Mouse (Mus musculus) MEL (cell line): ENCODE measurements around the gene BC003965. TPM values are rescaled to one million over a fixed set of nuclear protein-coding genes. Genes with fewer than 3 reads are reported as not detected.

Source experiments
- DNase-seq: peaks from one replicate; pipeline ENCODE4 v3.0.0; 2011; ENCODE audit warnings: low read depth, low spot score
- H3K27ac ChIP-seq: 2 replicates; pipeline ENCODE4 v1.5.1; 2012; ENCODE audit warnings: low read depth, mild to moderate bottlenecking, control low read depth, low read length, moderate library complexity; ENCODE audit not compliant: control insufficient read depth
- H3K27me3 ChIP-seq, 2 experiments: fragments of 150-350 bp in 1 of 2; sonication (generic) in 1 of 2; 2 replicates each; pipeline ENCODE4 v1.6.1; 2012; ENCODE audit warnings: low read length in 2 of 2, mild to moderate bottlenecking in 2 of 2, improper control_type of control experiment in 1 of 2, moderate library complexity in 1 of 2; ENCODE audit not compliant: insufficient read depth in 2 of 2, control insufficient read depth in 1 of 2
- H3K36me3 ChIP-seq, 2 experiments: 2 replicates each; pipeline ENCODE4 v1.6.1; 2012 to 2014; ENCODE audit warnings: low read length in 2 of 2, improper control_type of control experiment in 1 of 2, inconsistent platforms in 1 of 2, mild to moderate bottlenecking in 1 of 2; ENCODE audit not compliant: insufficient read depth in 2 of 2, control insufficient read depth in 1 of 2
- H3K4me1 ChIP-seq, 2 experiments: fragments of 150-350 bp in 1 of 2; sonication (generic) in 1 of 2; 2 replicates each; pipeline ENCODE4 v1.6.1; 2012; ENCODE audit warnings: low read length in 2 of 2, improper control_type of control experiment in 1 of 2, mild to moderate bottlenecking in 1 of 2; ENCODE audit not compliant: insufficient read depth in 2 of 2, control insufficient read depth in 1 of 2
- H3K4me3 ChIP-seq, 2 experiments: fragments of 150-350 bp in 1 of 2; sonication (generic) in 1 of 2; 2 replicates each; pipeline ENCODE4 v1.5.1; 2012; ENCODE audit warnings: low read depth in 2 of 2, low read length in 2 of 2, mild to moderate bottlenecking in 2 of 2, moderate library complexity in 2 of 2, control low read depth in 1 of 2, improper control_type of control experiment in 1 of 2; ENCODE audit not compliant: control insufficient read depth in 1 of 2, insufficient read depth in 1 of 2
- H3K79me2 ChIP-seq: 2 replicates; pipeline ENCODE4 v1.6.1; 2012; ENCODE audit warnings: mild to moderate bottlenecking, low read length, moderate library complexity; ENCODE audit not compliant: control insufficient read depth, poor library complexity, insufficient read depth
- H3K9ac ChIP-seq: 2 replicates; pipeline ENCODE4 v1.6.1; 2012; ENCODE audit warnings: low read depth, mild to moderate bottlenecking, control low read depth, low read length, moderate library complexity; ENCODE audit not compliant: control insufficient read depth, poor library complexity, severe bottlenecking
- H3K9me3 ChIP-seq: fragments of 150-350 bp; sonication (generic); replicated peaks from 2 replicates; pipeline ENCODE4 v1.6.1; 2012; ENCODE audit warnings: mild to moderate bottlenecking, low read length, improper control_type of control experiment, moderate library complexity; ENCODE audit not compliant: insufficient read depth
- CHD1 ChIP-seq: IDR thresholded peaks from 2 replicates; pipeline ENCODE4 v1.6.1; 2012; ENCODE audit warnings: low read depth, mild to moderate bottlenecking, inconsistent platforms, low read length, improper control_type of control experiment
- E2F4 ChIP-seq: IDR thresholded peaks from 2 replicates; pipeline ENCODE4 v1.6.1; 2011; ENCODE audit warnings: low read depth, low read length, improper control_type of control experiment, borderline replicate concordance
- EP300 ChIP-seq, 2 experiments: IDR thresholded peaks; 2 replicates each; pipeline ENCODE4 v1.6.1; 2011; ENCODE audit warnings: improper control_type of control experiment in 2 of 2, low read length in 2 of 2, low read depth in 1 of 2, mild to moderate bottlenecking in 1 of 2
- KAT2A ChIP-seq: conservative IDR thresholded peaks from 2 replicates; pipeline ENCODE4 v1.6.1; 2012; ENCODE audit warnings: low read depth, low read length, improper control_type of control experiment, inconsistent platforms
- MAFK ChIP-seq: IDR thresholded peaks from 2 replicates; pipeline ENCODE4 v1.6.1; 2011; ENCODE audit warnings: low read depth, mild to moderate bottlenecking, low read length, improper control_type of control experiment, borderline replicate concordance
- MAZ ChIP-seq: IDR thresholded peaks from 2 replicates; pipeline ENCODE4 v1.6.1; 2012; ENCODE audit warnings: low read depth, mild to moderate bottlenecking, inconsistent platforms, low read length, improper control_type of control experiment
- MEF2A ChIP-seq: IDR thresholded peaks from 2 replicates; pipeline ENCODE4 v1.6.1; 2014; ENCODE audit warnings: low read depth, mild to moderate bottlenecking, inconsistent platforms, low read length, improper control_type of control experiment; ENCODE audit not compliant: poor library complexity, insufficient replicate concordance, severe bottlenecking; ENCODE audit errors: extremely low read depth
- MYB ChIP-seq: IDR thresholded peaks from 2 replicates; pipeline ENCODE4 v1.6.1; 2011; ENCODE audit warnings: mild to moderate bottlenecking, low read depth, low read length, improper control_type of control experiment
- MYC ChIP-seq: IDR thresholded peaks from 2 replicates; pipeline ENCODE4 v1.6.1; 2011; ENCODE audit warnings: low read depth, mild to moderate bottlenecking, low read length, improper control_type of control experiment, moderate library complexity
- NRF1 ChIP-seq: IDR thresholded peaks from 2 replicates; pipeline ENCODE4 v1.6.1; 2014; ENCODE audit warnings: low read depth, mild to moderate bottlenecking, inconsistent platforms, low read length, improper control_type of control experiment, moderate library complexity; ENCODE audit not compliant: poor library complexity, insufficient read depth, severe bottlenecking
- POLR2A ChIP-seq, 2 experiments: IDR thresholded peaks; 2 replicates each; pipeline ENCODE4 v1.6.1; 2011 to 2012; ENCODE audit warnings: low read length in 2 of 2, mild to moderate bottlenecking in 2 of 2, control low read depth in 1 of 2, improper control_type of control experiment in 1 of 2, low read depth in 1 of 2, moderate library complexity in 1 of 2; ENCODE audit not compliant: control insufficient read depth in 1 of 2, insufficient read depth in 1 of 2, poor library complexity in 1 of 2
- POLR2AphosphoS5 ChIP-seq: IDR thresholded peaks from 2 replicates; pipeline ENCODE4 v1.6.1; 2012; ENCODE audit warnings: low read depth, borderline replicate concordance, mild to moderate bottlenecking, inconsistent platforms, low read length, moderate library complexity, mixed read lengths
- RAD21 ChIP-seq: IDR thresholded peaks from 2 replicates; pipeline ENCODE4 v1.6.1; 2011; ENCODE audit warnings: mild to moderate bottlenecking, low read depth, low read length, improper control_type of control experiment
- RCOR1 ChIP-seq: IDR thresholded peaks from 2 replicates; pipeline ENCODE4 v1.6.1; 2012; ENCODE audit warnings: low read depth, mild to moderate bottlenecking, inconsistent platforms, low read length, improper control_type of control experiment
- SMC3 ChIP-seq: IDR thresholded peaks from 2 replicates; pipeline ENCODE4 v1.6.1; 2011; ENCODE audit warnings: low read depth, low read length, improper control_type of control experiment
- TAL1 ChIP-seq: IDR thresholded peaks from 2 replicates; pipeline ENCODE4 v1.6.1; 2012; ENCODE audit warnings: mild to moderate bottlenecking, inconsistent platforms, low read length, moderate library complexity, mixed read lengths
- TBP ChIP-seq: IDR thresholded peaks from 2 replicates; pipeline ENCODE4 v1.8.0; 2011; ENCODE audit warnings: low read depth, low read length, improper control_type of control experiment
- TCF12 ChIP-seq: IDR thresholded peaks from 2 replicates; pipeline ENCODE4 v1.6.1; 2014; ENCODE audit warnings: low read depth, mild to moderate bottlenecking, inconsistent platforms, low read length, improper control_type of control experiment, moderate library complexity
- USF2 ChIP-seq, 2 experiments: IDR thresholded peaks; 2 replicates each; pipeline ENCODE4 v1.6.1; 2011 to 2012; ENCODE audit warnings: improper control_type of control experiment in 2 of 2, low read length in 2 of 2, borderline replicate concordance in 1 of 2, inconsistent platforms in 1 of 2, low read depth in 1 of 2, mild to moderate bottlenecking in 1 of 2; ENCODE audit not compliant: insufficient read depth in 1 of 2
- ZKSCAN1 ChIP-seq: IDR thresholded peaks from 2 replicates; pipeline ENCODE4 v1.6.1; 2012; ENCODE audit warnings: low read depth, mild to moderate bottlenecking, inconsistent platforms, low read length, improper control_type of control experiment, moderate library complexity
- ZMIZ1 ChIP-seq: IDR thresholded peaks from 2 replicates; pipeline ENCODE4 v1.6.1; 2012; ENCODE audit warnings: low read depth, mild to moderate bottlenecking, inconsistent platforms, low read length, improper control_type of control experiment, moderate library complexity
- polyA plus RNA-seq, 2 experiments: library from polyadenylated mRNA; stranded (reverse) in 1 of 2; unstranded in 1 of 2; fragments of >175 nt in 1 of 2; fragments of >200 nt in 1 of 2; gene quantifications; 2 replicates each; pipeline versions ENCODE4 v1.2.1 to v1.2.4; 2012; ENCODE audit warnings: low replicate concordance in 2 of 2, low read depth in 1 of 2; ENCODE audit not compliant: insufficient read length in 2 of 2, insufficient read depth in 1 of 2, missing spikeins in 1 of 2
- total RNA-seq: library from RNA; depleted of rRNA; stranded (reverse); fragments of 300-350 nt; gene quantifications from 2 replicates; pipeline ENCODE4 v1.2.3, GENCODE M21; 2012

The BC003965 gene
- total and polyA plus RNA-seq, 3 experiments, result 22.0 to 29.2 TPM; not detected in 1

DNA sequence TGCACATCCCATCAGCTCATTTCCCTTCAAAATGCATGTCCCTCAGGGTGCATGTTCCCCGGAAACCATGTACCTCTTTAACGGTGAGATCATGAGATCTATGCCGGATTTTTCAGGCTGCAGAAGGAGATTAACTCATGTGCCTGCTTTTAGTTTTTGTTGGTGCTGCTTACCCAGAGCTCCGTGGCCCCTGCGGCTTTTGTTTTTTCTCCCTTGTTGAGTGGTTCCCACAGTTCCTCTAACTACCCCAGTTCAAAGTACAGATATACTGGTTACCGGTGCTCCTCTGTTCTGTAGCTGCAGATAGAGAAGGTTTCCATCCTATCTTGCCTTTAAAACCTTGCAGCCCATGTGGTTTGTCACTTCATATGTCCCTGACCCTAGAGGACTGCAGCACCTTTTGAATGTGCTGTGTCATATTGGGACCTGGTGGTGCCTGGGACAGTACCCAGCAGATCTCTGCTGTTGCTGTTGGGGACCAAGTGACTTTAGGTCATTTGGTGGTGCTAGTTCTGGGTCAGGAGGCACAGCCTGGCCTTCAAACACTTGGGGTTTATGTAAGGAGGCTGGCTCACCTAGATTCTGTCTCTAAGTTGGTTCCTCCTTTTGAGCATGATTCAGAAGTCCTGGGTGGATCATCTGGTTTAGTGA is 38.7 kb downstream of the BC003965 start (continued):
- TF ChIP-seq EP300 (IDR thresholded peaks at IDR 0.05; ENCODE audit: low read depth in 1 of 2, low read length in 2 of 2) (peak; percentile 63 to 74), RAD21 (no peak), MAZ (no peak), MAFK (no peak), E2F4 (no peak), NRF1 (no peak; the same call in 1 of the 2 replicates), POLR2AphosphoS5 (no peak), TBP (peak; percentile 70; the same call in 1 of the 2 replicates), TAL1 (peak; percentile 83), ZMIZ1 (0 out of 2 replicates have a peak, but pooled peaks have one; percentile 43)

DNA sequence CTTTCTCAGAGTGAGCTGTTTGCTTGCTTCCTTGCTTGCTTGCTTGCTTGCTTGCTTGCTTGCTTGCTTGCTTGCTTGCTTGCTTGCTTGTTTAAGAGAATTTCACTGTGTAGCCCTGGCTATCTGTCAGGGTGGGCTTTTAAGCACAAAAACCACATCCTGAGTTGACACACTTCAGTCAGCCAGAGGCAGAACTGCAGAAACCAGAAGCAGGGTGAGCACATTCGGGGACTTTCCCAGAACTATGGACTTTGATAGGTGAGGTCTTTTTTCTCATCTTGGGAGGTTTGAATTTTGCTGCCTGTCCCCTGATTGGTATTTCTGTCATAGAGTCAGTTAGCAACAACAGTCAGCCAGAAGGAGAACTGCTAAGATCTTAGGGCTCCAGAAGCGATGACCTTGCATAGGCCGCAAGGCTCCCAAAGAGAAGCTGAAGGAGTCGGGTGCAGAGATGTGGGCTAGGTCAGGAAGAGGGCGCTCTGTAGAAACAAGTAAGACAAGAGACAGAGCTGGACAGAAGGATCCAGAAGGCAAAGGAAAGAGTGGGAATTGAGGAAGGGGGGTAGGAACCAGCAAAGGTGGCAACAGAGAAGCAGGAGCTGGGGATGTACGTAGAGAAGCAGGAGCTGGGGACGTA is 40.4 kb downstream of the BC003965 start:
- H3K36me3 ChIP-seq, result peaks cover 4 to 27% of the 10 kb centered on the region in 2 experiments
- peak; percentile 34 for DNase-seq

More for the DNA sequence above, 40.4 kb downstream of the BC003965 start:
- Histone ChIP-seq H3K4me3 (no peak overlapping the region), H3K9me3 (no peaks in the 10 kb centered on the region), H3K4me1 (peaks cover 7 to 42% of the 10 kb centered on the region in 2 experiments), H3K27ac (peak overlapping the region; percentile 92), H3K27me3 (no peaks in the 10 kb centered on the region), H3K9ac (peak overlapping the region; percentile 12; the same call in 1 of the 2 replicates), H3K79me2 (peaks cover 35% of the 10 kb centered on the region)
- TF ChIP-seq TAL1 (no peak), TCF12 (no peak), MEF2A (no peak), MYC (no peak), MYB (no peak), USF2 (IDR thresholded peaks at IDR 0.05; ENCODE audit: borderline replicate concordance in 1 of 2, insufficient read depth in 1 of 2, low read depth in 1 of 2, low read length in 2 of 2) (no peak), SMC3 (no peak), ZKSCAN1 (no peak), MAFK (no peak), KAT2A (no peak), E2F4 (no peak), RCOR1 (no peak), MAZ (no peak), POLR2A (IDR thresholded peaks at IDR 0.05; ENCODE audit: control insufficient read depth in 1 of 2, insufficient read depth in 1 of 2, low read depth in 1 of 2, low read length in 2 of 2, poor library complexity in 1 of 2) (no peak), CHD1 (no peak)
